Mouse (Mus musculus) lung, adult 10 weeks (tissue): ENCODE data around the gene Inpp5e. TPM values are rescaled to one million over a fixed set of nuclear protein-coding genes. Genes with fewer than 3 reads are reported as not detected.

ENCODE experiments used
- polyA plus RNA-seq: library from polyadenylated mRNA; stranded (reverse); fragments of 350-450 nt; fragmentation: Illumina TruSeq; extraction: RNeasy Lipid Tissue Mini Kit (QIAGEN cat#74804); gene quantifications from one replicate; pipeline ENCODE4 v1.2.3, GENCODE M21; 2014; ENCODE audit warnings: low read depth, low replicate concordance; ENCODE audit not compliant: insufficient read depth

Gene Inpp5e
- polyA plus RNA-seq, result 7.1 TPM

DNA sequence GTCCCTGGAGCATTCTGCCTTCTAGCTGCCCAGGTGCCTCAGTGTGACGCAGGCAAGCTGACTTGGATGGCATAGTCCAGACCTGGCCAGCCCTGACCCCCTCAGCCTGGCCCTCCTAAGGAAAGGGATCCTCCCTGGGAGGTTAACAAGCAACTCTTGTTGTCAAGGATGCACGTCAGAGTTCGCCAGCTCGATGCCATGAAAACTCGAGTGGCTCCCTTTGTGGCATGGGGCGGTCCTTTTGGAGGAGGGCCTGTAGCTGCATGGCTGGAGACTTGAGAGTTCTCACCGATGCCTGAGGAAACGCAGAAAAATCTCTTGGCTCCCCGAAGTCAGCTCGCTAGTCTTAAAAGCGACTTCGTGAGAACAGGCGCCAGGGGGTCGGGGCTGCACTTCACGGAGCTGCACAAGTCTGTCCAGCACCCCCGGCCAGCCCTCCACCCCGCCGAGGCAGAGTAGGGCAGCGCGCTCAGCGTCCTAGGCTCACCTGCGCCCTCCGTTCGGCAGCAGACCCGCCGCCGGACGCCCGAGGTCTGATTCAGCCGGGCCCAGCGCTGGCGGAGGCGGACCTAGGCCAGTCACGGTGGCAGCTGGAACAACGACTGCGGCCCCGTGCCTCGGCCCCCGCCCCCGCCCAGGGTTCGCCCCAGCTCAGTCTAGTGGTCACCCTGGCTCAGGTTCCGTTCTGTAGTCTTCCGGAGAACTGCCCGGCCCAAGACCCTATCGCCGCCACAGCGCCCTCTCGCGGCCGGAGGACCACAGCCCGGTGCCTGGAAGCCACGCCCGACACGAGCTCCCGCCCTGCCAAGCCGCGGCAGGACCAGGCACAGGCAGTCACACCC, at the start of gene Inpp5e:
Gene Inpp5e, minus strand, starts transcription at position 689 of the 842 bp plus-strand sequence.

DNA sequence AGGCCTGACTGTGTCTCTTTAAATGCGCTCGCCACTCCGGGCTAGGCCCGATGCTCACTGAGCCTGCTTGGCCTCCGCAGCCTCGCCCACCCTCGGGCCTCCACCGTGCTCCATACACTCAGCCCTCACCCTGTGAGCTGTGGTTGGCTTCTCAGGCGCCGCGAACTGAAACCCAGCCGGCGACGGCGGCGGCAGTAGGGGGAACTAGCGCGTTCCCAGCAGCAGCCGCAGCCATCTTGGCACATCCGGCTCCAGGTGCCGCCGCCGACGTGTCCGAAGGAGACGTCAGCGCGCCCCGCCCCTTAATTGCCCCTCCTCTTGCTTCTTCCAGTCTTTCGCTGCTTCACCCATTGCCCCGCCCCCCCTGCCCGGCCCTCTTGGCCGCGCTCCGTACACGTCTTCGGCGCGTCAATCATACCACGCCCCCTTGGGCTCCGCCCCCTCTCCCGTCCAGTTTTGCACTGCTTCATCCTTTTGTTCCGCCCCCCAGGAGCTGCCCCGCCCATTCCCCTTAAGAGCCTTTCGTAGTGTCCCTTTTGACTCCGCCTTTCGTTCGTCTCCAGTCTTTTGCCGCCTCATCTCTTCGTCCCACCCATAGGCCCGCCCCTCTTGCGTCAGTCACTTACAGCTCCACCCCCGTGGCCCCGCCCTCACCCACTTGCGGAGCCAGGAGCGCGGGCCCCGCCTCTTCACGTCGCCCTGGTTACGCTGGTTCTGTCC, 36.1 kb upstream of the Inpp5e start, which contains the start of gene Sec16a:
Gene Sec16a, minus strand, starts transcription at position 271 of the 720 bp plus-strand sequence.

GRCm38 (mm10) chr2:26389154-26389690, 19.8 kb downstream of the Inpp5e start, which contains the start of the genes Entr1 and Pmpca:
Entr1 (minus strand) TSS chr2:26389316.
Pmpca (plus strand) TSS chr2:26389339.

GRCm38 (mm10) chr2:26380131-26380771, 28.8 kb downstream of the Inpp5e start, which contains the start of gene Snapc4:
Snapc4 (minus strand) TSS chr2:26380653.

GRCm38 (mm10) chr2:26360772-26361171, 48.2 kb downstream of the Inpp5e start, which contains the start of gene Card9:
Card9 (minus strand) TSS chr2:26360918.

GRCm38 (mm10) chr2:26351358-26352290, 57.4 kb downstream of the Inpp5e start, which contains the start of gene Dnlz:
Dnlz (minus strand) TSS chr2:26352110.

Other genes with a start within 250 kb of the Inpp5e start
- not detected for gene Lhx3, start 200.9 kb downstream of the Inpp5e start, polyA plus RNA-seq
- 12.8 TPM for gene Qsox2, start 171.7 kb downstream of the Inpp5e start, polyA plus RNA-seq
- gene Ccdc187, start 114.6 kb downstream of the Inpp5e start, polyA plus RNA-seq, result 2.1 TPM
- 14.2 TPM for gene Gpsm1, start 93.7 kb downstream of the Inpp5e start, polyA plus RNA-seq
- gene Dnlz, start 57.1 kb downstream of the Inpp5e start, polyA plus RNA-seq, result 10.7 TPM
- gene Card9, start 48.3 kb downstream of the Inpp5e start, polyA plus RNA-seq, result 13.2 TPM
- 7.8 TPM for gene Snapc4, start 28.6 kb downstream of the Inpp5e start, polyA plus RNA-seq
- gene Entr1, start 19.9 kb downstream of the Inpp5e start, polyA plus RNA-seq, result 49.5 TPM
- 22.6 TPM for gene Pmpca, start 19.9 kb downstream of the Inpp5e start, polyA plus RNA-seq
- gene Sec16a, start 36.0 kb upstream of the Inpp5e start, polyA plus RNA-seq, result 13.3 TPM
- 14.9 TPM for gene Notch1, start 107.5 kb upstream of the Inpp5e start, polyA plus RNA-seq
- 820 TPM for gene Egfl7, start 170.8 kb upstream of the Inpp5e start, polyA plus RNA-seq
- gene Gm20532, start 177.4 kb upstream of the Inpp5e start, polyA plus RNA-seq, result not detected
- gene Agpat2, start 195.2 kb upstream of the Inpp5e start, polyA plus RNA-seq, result 51.3 TPM
- 6.8 TPM for gene Fam69b, start 219.3 kb upstream of the Inpp5e start, polyA plus RNA-seq